Mouse (Mus musculus): ENCODE results near the gene Ube2m.

GRCm38 (mm10) chr7:13024805-13025204 lies 13.3 kb downstream of the Ube2m start:
- no peak for TF ChIP-seq CHD2 (IDR thresholded peaks at IDR 0.05; ENCODE audit: low read depth, low read length)
- TF ChIP-seq ZNF384 (IDR thresholded peaks at IDR 0.05; ENCODE audit: low read depth, low read length) = no peak
- TF ChIP-seq HCFC1 (IDR thresholded peaks at IDR 0.05; ENCODE audit: borderline replicate concordance, insufficient read depth, low read length) = no peak
- no peak for TF ChIP-seq ZC3H11A (IDR thresholded peaks at IDR 0.05; ENCODE audit: borderline replicate concordance, low read depth, low read length)
- no peak for TF ChIP-seq MAFK (IDR thresholded peaks at IDR 0.05; ENCODE audit: insufficient read depth, low read depth, low read length)
